ENCODE assay signal across 28 mouse cellular contexts in genomic region chr2:19446746-19447145, GRCm38 (mm10). TPM values are rescaled to one million over a fixed set of nuclear protein-coding genes. Genes with fewer than 3 reads are reported as not detected.
DNase-seq lines count a peak whose midpoint lies in the region; ATAC-seq lines count a peak whose summit lies in the region.
"Had no signal": no experiment of that assay in that cellular context is flagged by ENCODE, and none has a peak within 500 bp of the region (broad histone marks: within the 10 kb centered on the region; RNA-seq: fewer than 3 reads in every experiment).

No protein-coding gene starts in this region.

- H3K36me3 ChIP-seq in limb, embryonic 12.5 days = no peaks in the 10 kb centered on the region
- H3K36me3 ChIP-seq in limb, embryonic 10.5 days = no peaks in the 10 kb centered on the region
- no peaks in the 10 kb centered on the region for H3K36me3 ChIP-seq in hindbrain, embryonic 11.5 days (ENCODE audit: control insufficient read depth, insufficient read depth, low read length)
- H3K36me3 ChIP-seq in hindbrain, embryonic 14.5 days (replicated peaks; ENCODE audit: control insufficient read depth, insufficient read depth) = no peaks in the 10 kb centered on the region
- H3K36me3 ChIP-seq in neural tube, embryonic 15.5 days = no peaks in the 10 kb centered on the region
- H3K36me3 ChIP-seq: forebrain, embryonic 12.5 days; limb, embryonic 15.5 days; liver, embryonic 15.5 days; midbrain, embryonic 15.5 days had no signal

- H3K9me3 ChIP-seq in limb, embryonic 12.5 days = no peaks in the 10 kb centered on the region
- no peaks in the 10 kb centered on the region for H3K9me3 ChIP-seq in limb, embryonic 10.5 days (replicated peaks)
- H3K9me3 ChIP-seq in hindbrain, embryonic 11.5 days (ENCODE audit: control insufficient read depth, low read length) = no peaks in the 10 kb centered on the region
- H3K9me3 ChIP-seq in hindbrain, embryonic 14.5 days (ENCODE audit: control insufficient read depth, low read length) = no peaks in the 10 kb centered on the region
- H3K9me3 ChIP-seq in neural tube, embryonic 15.5 days (replicated peaks) = no peaks in the 10 kb centered on the region
- H3K9me3 ChIP-seq: forebrain, embryonic 12.5 days; limb, embryonic 15.5 days; liver, embryonic 15.5 days; midbrain, embryonic 15.5 days had no signal

- no peak for ATAC-seq in limb, embryonic 12.5 days (ENCODE audit: insufficient number of reproducible peaks, insufficient read depth, low FRiP score, low TSS enrichment, low read depth)
- ATAC-seq in hindbrain, embryonic 11.5 days (ENCODE audit: low FRiP score) = no peak
- ATAC-seq in hindbrain, embryonic 14.5 days (ENCODE audit: low FRiP score) = no peak
- ATAC-seq in neural tube, embryonic 15.5 days (ENCODE audit: low FRiP score) = no peak
- ATAC-seq: activated CD4-positive, CD25-positive, alpha-beta regulatory T cell, adult 4 months had no signal

- H3K27me3 ChIP-seq in limb, embryonic 12.5 days = peaks cover 97% of the 10 kb centered on the region
- H3K27me3 ChIP-seq in limb, embryonic 10.5 days (ENCODE audit: low read depth, poor library complexity, severe bottlenecking) = peaks cover 100% of the 10 kb centered on the region
- H3K27me3 ChIP-seq in hindbrain, embryonic 11.5 days (ENCODE audit: control insufficient read depth, insufficient read depth, low read length) = peaks cover 90% of the 10 kb centered on the region
- peaks cover 97% of the 10 kb centered on the region for H3K27me3 ChIP-seq in hindbrain, embryonic 14.5 days (ENCODE audit: control insufficient read depth, insufficient read depth, low read length)
- H3K27me3 ChIP-seq in neural tube, embryonic 15.5 days (replicated peaks) = peaks cover 94% of the 10 kb centered on the region

- peaks cover 30% of the 10 kb centered on the region for H3K4me1 ChIP-seq in limb, embryonic 12.5 days (replicated peaks)
- H3K4me1 ChIP-seq in limb, embryonic 10.5 days = peaks cover 27% of the 10 kb centered on the region
- H3K4me1 ChIP-seq in hindbrain, embryonic 11.5 days (replicated peaks; ENCODE audit: control insufficient read depth, insufficient read depth, low read length) = peaks cover 5% of the 10 kb centered on the region
- H3K4me1 ChIP-seq in hindbrain, embryonic 14.5 days (replicated peaks; ENCODE audit: control insufficient read depth, insufficient read depth, low read length) = peaks cover 19% of the 10 kb centered on the region
- peaks cover 34% of the 10 kb centered on the region for H3K4me1 ChIP-seq in neural tube, embryonic 15.5 days
- H3K4me1 ChIP-seq: liver, embryonic 15.5 days had no signal

- no peak overlapping the region for H3K4me2 ChIP-seq in limb, embryonic 12.5 days
- peak overlapping the region; percentile 49 for H3K4me2 ChIP-seq in hindbrain, embryonic 11.5 days (replicated peaks; ENCODE audit: low read depth, low read length)
- peak overlapping the region; percentile 69; the same call in 1 of the 2 replicates for H3K4me2 ChIP-seq in hindbrain, embryonic 14.5 days (replicated peaks)
- H3K4me2 ChIP-seq in neural tube, embryonic 15.5 days = peak overlapping the region; percentile 67; the same call in 1 of the 2 replicates
- H3K4me2 ChIP-seq: liver, embryonic 15.5 days had no signal

- no peak overlapping the region for H3K27ac ChIP-seq in limb, embryonic 12.5 days
- no peak overlapping the region for H3K27ac ChIP-seq in limb, embryonic 10.5 days
- H3K27ac ChIP-seq in hindbrain, embryonic 11.5 days (ENCODE audit: low read depth, low read length) = no peak overlapping the region
- H3K27ac ChIP-seq in hindbrain, embryonic 14.5 days = no peak overlapping the region
- no peak overlapping the region for H3K27ac ChIP-seq in neural tube, embryonic 15.5 days (replicated peaks)
- H3K27ac ChIP-seq: forebrain, embryonic 12.5 days; heart, adult 2 months; kidney, postnatal 0 days; limb, embryonic 15.5 days; liver, embryonic 15.5 days; macrophage; midbrain, embryonic 15.5 days had no signal

- DNase-seq in limb, embryonic 10.5 days (ENCODE audit: low spot score) = no peak
- DNase-seq in hindbrain, embryonic 11.5 days (ENCODE audit: low spot score) = peak; percentile 47
- no peak for DNase-seq in hindbrain, embryonic 14.5 days (ENCODE audit: low spot score)
- no peak for DNase-seq in adrenal gland, postnatal 4 days (ENCODE audit: low spot score in 2 of 2)
- DNase-seq in Muller cell, postnatal 12 days (ENCODE audit: inconsistent ontology term) = no peak
- DNase-seq: adrenal gland, postnatal 14 days; cerebellum, adult 11 months; cerebellum, postnatal 10 days; gastrocnemius, postnatal 25 days; heart, adult 2 months; kidney, adult 18-20 months; spleen, adult 18-20 months; thymus, postnatal 25 days had no signal

- 3% methylated on average over 7 of the region's 7 CpGs for WGBS in limb, embryonic 12.5 days
- WGBS in limb, embryonic 10.5 days = 5% methylated on average over 7 of the region's 7 CpGs
- 4% methylated on average over 7 of the region's 7 CpGs for WGBS in hindbrain, embryonic 11.5 days
- WGBS in hindbrain, embryonic 14.5 days = 6% methylated on average over 7 of the region's 7 CpGs
- 4% methylated on average over 7 of the region's 7 CpGs for WGBS in neural tube, embryonic 15.5 days

- H3K4me3 ChIP-seq in limb, embryonic 12.5 days (replicated peaks) = peak overlapping the region; percentile 33; the same call in 1 of the 2 replicates
- no peak overlapping the region for H3K4me3 ChIP-seq in limb, embryonic 10.5 days
- peak overlapping the region; percentile 45 for H3K4me3 ChIP-seq in hindbrain, embryonic 11.5 days (ENCODE audit: low read depth, low read length)
- peak overlapping the region; percentile 39 for H3K4me3 ChIP-seq in hindbrain, embryonic 14.5 days (replicated peaks; ENCODE audit: low read length)
- no peak overlapping the region for H3K4me3 ChIP-seq in neural tube, embryonic 15.5 days (replicated peaks)
- H3K4me3 ChIP-seq: heart, adult 2 months; liver, embryonic 15.5 days had no signal

- no peak overlapping the region for H3K9ac ChIP-seq in limb, embryonic 12.5 days (replicated peaks)
- peak overlapping the region; percentile 45 for H3K9ac ChIP-seq in hindbrain, embryonic 11.5 days (ENCODE audit: low read depth, low read length)
- H3K9ac ChIP-seq in hindbrain, embryonic 14.5 days = no peak overlapping the region
- H3K9ac ChIP-seq in neural tube, embryonic 15.5 days (replicated peaks) = no peak overlapping the region
- H3K9ac ChIP-seq: forebrain, embryonic 12.5 days; limb, embryonic 15.5 days; liver, embryonic 15.5 days; midbrain, embryonic 15.5 days had no signal

RNA-seq across cellular contexts. Expression of gene Ptf1a, which starts 1.3 kb away (rescaled TPM):
- not detected in 2 replicates for polyA plus RNA-seq in limb, embryonic 12.5 days (2016; fragmentation: Nextera tagmentation; extraction: Ambion mirVana)
- not detected in 2 replicates for polyA plus RNA-seq in limb, embryonic 10.5 days (2016; fragmentation: Nextera tagmentation; extraction: Ambion mirVana)
- polyA plus RNA-seq in hindbrain, embryonic 11.5 days (2014; fragmentation: Nextera tagmentation; extraction: Ambion mirVana) = 15.5 and 18.0 TPM in 2 replicates
- polyA plus RNA-seq in hindbrain, embryonic 14.5 days (2014; fragmentation: Nextera tagmentation; extraction: Ambion mirVana) = 0.51 and 0.77 TPM in 2 replicates
- 0.23 TPM in 1 of 2 replicates, not detected in the other for polyA plus RNA-seq in neural tube, embryonic 15.5 days (2015; fragmentation: Nextera tagmentation; extraction: Ambion mirVana)
- 1 to 10 TPM in 1 of 2 experiments, not detected in 1; 1.0 TPM for total RNA-seq in adrenal gland, postnatal 4 days (2021)
- total RNA-seq: adrenal gland, postnatal 14 days; ES-E14; gastrocnemius, postnatal 25 days; heart, adult 2 months; hematopoietic stem cell, adult 5-6 weeks; layer of hippocampus, postnatal 14 days had no signal
- polyA plus RNA-seq: activated CD4-positive, CD25-positive, alpha-beta regulatory T cell, adult 4 months; heart, adult 2 months; heart, embryonic 16.5 days; kidney, postnatal 0 days; limb, embryonic 15.5 days; liver, embryonic 15.5 days; lung, embryonic 16.5 days; macrophage; testis, adult 2 months had no signal

Comparison
In these comparisons a context has a peak if more than half of its experiments do, and no peak if none do; other contexts are left out.
1. H3K4me3 ChIP-seq: peak in limb, embryonic 12.5 days (single experiment), hindbrain, embryonic 11.5 days (single experiment) and hindbrain, embryonic 14.5 days (single experiment); none in limb, embryonic 10.5 days (single experiment) and neural tube, embryonic 15.5 days (single experiment).